In genomic region chr11:96934921-96935356, GRCm38 (mm10) we compare ENCODE assay signal across 8 mouse cellular contexts. TPM values are rescaled to one million over a fixed set of nuclear protein-coding genes. Genes with fewer than 3 reads are reported as not detected.
DNase-seq lines count a peak whose midpoint lies in the region; ATAC-seq and TF ChIP-seq lines count a peak whose summit lies in the region.

No protein-coding gene starts in this region.

- TF ChIP-seq EP300 in heart, adult 2 months (IDR thresholded peaks at IDR 0.05; ENCODE audit: insufficient read depth, low read depth, low read length): no peak

- WGBS in heart, adult 2 months: 23% methylated on average over 12 of the region's 12 CpGs
- WGBS in neural tube, embryonic 12.5 days: 22% methylated on average over 12 of the region's 12 CpGs

- no peaks in the 10 kb centered on the region for H3K79me2 ChIP-seq in heart, adult 2 months (replicated peaks; ENCODE audit: control insufficient read depth, insufficient read depth, low read length)

- DNase-seq in spleen, postnatal 10 days (ENCODE audit: low spot score in 2 of 2): peak; percentile 37 to 75
- no peak for DNase-seq in spleen, adult 12 weeks (ENCODE audit: low spot score)
- DNase-seq in c-Kit-negative CD71-positive TER-119-positive erythroid progenitor cells, embryonic 14.5 days (ENCODE audit: low read depth, low spot score): peak; percentile 84
- DNase-seq in heart, adult 2 months: peak in 1 of 2 experiments; percentile 72
- DNase-seq in kidney, adult 9 months: peak; percentile 99
- DNase-seq in lung, adult 18-20 months: peak; percentile 93 to 95
- no peak for DNase-seq in cerebellum, postnatal 4 days (ENCODE audit: low spot score in 2 of 2)

- intact Hi-C loops in heart, adult 2 months (cut with DNase I): no loop called here

- no peak for ATAC-seq in neural tube, embryonic 12.5 days (ENCODE audit: low FRiP score, low read depth)

- H3K4me1 ChIP-seq in heart, adult 2 months (ENCODE audit: control insufficient read depth, insufficient read depth, low read length): peaks cover 2% of the 10 kb centered on the region; the same call in 1 of the 2 replicates
- H3K4me1 ChIP-seq in neural tube, embryonic 12.5 days: 0 out of 2 replicates have a peak, but pooled peaks cover 6% of the 10 kb centered on the region

- no peak overlapping the region for H3K9ac ChIP-seq in heart, adult 2 months (ENCODE audit: low read depth, low read length)
- no peak overlapping the region for H3K9ac ChIP-seq in neural tube, embryonic 12.5 days

- TF ChIP-seq CTCF in heart, adult 2 months (IDR thresholded peaks at IDR 0.05): no peak

- H3K27me3 ChIP-seq in heart, adult 2 months (ENCODE audit: control insufficient read depth, insufficient read depth, low read length): no peaks in the 10 kb centered on the region
- H3K27me3 ChIP-seq in neural tube, embryonic 12.5 days (replicated peaks): peaks cover 1% of the 10 kb centered on the region

- H3K27ac ChIP-seq in heart, adult 2 months: no peak overlapping the region
- no peak overlapping the region for H3K27ac ChIP-seq in neural tube, embryonic 12.5 days

- peak; percentile 55 for TF ChIP-seq POLR2A in heart, adult 2 months (IDR thresholded peaks at IDR 0.05; ENCODE audit: insufficient read depth, low read depth, low read length)

- no peak overlapping the region for H3K4me3 ChIP-seq in heart, adult 2 months
- H3K4me3 ChIP-seq in neural tube, embryonic 12.5 days: no peak overlapping the region

- H3K4me2 ChIP-seq in neural tube, embryonic 12.5 days (replicated peaks): peak overlapping the region; percentile 35

- no peaks in the 10 kb centered on the region for H3K9me3 ChIP-seq in neural tube, embryonic 12.5 days

- no peaks in the 10 kb centered on the region for H3K36me3 ChIP-seq in heart, adult 2 months (ENCODE audit: control insufficient read depth, insufficient read depth, low read length)
- no peaks in the 10 kb centered on the region for H3K36me3 ChIP-seq in neural tube, embryonic 12.5 days

RNA-seq across cellular contexts. Expression of gene Prr15l, which starts 7.0 kb away (rescaled TPM):
- total RNA-seq in heart, adult 2 months (2021): 1 to 10 TPM in 1 of 2 experiments, under 1 TPM in 1; 0.93 to 2.1 TPM
- 0.70 and 2.5 TPM in 2 replicates for polyA plus RNA-seq in heart, adult 2 months (2012; rRNA removed)
- 0.05 and 0.61 TPM in 2 replicates for polyA plus RNA-seq in neural tube, embryonic 12.5 days (2016; fragmentation: Nextera tagmentation; extraction: Ambion mirVana)

RNA-seq across cellular contexts. Expression of gene Pnpo, which starts 8.8 kb away (rescaled TPM):
- total RNA-seq in heart, adult 2 months (2021): 10 to 100 TPM; 12.9 to 13.0 TPM
- polyA plus RNA-seq in heart, adult 2 months (2012; rRNA removed): 21.3 and 22.0 TPM in 2 replicates
- polyA plus RNA-seq in neural tube, embryonic 12.5 days (2016; fragmentation: Nextera tagmentation; extraction: Ambion mirVana): 18.3 and 18.9 TPM in 2 replicates

RNA-seq across cellular contexts. Expression of gene Cdk5rap3, which starts 18.6 kb away (rescaled TPM):
- 10 to 100 TPM; 17.4 to 25.2 TPM for total RNA-seq in heart, adult 2 months (2021)
- 13.8 and 17.5 TPM in 2 replicates for polyA plus RNA-seq in heart, adult 2 months (2012; rRNA removed)
- polyA plus RNA-seq in neural tube, embryonic 12.5 days (2016; fragmentation: Nextera tagmentation; extraction: Ambion mirVana): 99.3 and 103 TPM in 2 replicates

RNA-seq across cellular contexts. Expression of gene Sp2, which starts 47.8 kb away (rescaled TPM):
- 10 to 100 TPM; 10.4 to 12.4 TPM for total RNA-seq in heart, adult 2 months (2021)
- 10.3 and 12.3 TPM in 2 replicates for polyA plus RNA-seq in heart, adult 2 months (2012; rRNA removed)
- polyA plus RNA-seq in neural tube, embryonic 12.5 days (2016; fragmentation: Nextera tagmentation; extraction: Ambion mirVana): 19.3 and 20.4 TPM in 2 replicates

Comparison
In these comparisons a context has a peak if more than half of its experiments do, and no peak if none do; other contexts are left out.
1. DNase-seq: peak in spleen, postnatal 10 days (2 of 2), c-Kit-negative CD71-positive TER-119-positive erythroid progenitor cells, embryonic 14.5 days (single experiment), kidney, adult 9 months (single experiment) and lung, adult 18-20 months (2 of 2); none in spleen, adult 12 weeks (single experiment) and cerebellum, postnatal 4 days (0 of 2).